Mouse (Mus musculus): ENCODE measurements around the gene Slc6a9.

Gene Slc6a9

DNA sequence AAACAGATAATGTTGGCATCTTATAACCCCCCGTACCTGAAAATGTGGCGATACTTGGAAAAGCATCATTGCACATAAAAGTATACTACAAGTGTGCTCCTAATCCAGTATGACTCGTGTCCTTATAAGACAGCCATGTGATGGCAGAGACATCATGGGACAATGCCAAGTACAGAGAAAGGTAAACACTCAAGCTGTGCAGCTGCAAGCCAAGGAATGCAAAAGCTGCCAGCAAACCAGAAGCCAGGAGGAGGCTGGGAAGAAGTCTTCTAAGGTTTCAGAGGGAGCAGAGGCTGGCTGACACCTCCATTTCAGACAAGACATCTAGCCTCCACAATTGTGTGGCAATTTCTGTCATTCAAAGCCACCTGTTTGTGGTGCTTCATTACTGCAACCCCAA lies 71.9 kb downstream of the Slc6a9 start:
- in situ Hi-C loops (cut with MboI; ENCODE audit: low sequenced_read_pairs) = no loop called here

DNA sequence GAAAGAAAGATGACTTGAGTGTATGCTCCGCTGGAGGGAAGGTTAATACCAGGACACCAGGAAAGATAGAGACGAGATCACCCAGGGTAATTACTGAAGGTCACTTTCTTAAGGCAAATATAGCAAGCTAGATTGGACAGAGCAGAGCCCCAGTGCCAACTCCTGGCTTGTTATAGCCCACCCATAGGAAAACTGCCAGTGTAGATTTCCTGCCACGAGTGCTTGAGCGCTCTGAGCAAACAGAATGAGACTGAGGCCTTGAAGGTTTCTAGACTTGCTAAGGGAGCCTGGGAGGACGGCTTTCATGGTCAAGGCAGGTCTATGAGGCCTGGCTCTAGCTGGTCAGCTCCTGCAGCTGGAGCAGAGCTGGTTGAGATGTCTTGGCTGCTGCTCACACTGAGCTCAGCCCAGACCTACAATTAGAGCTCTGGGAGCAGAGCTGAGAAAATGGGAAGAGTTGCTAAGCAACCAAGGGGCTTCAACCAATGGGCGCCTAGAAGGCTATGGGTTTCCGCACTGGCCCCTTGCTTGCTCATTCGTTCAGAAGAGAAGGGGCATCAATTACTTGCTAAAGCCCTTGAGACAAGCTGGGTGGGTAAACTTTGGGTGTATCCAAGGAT lies 74.6 kb downstream of the Slc6a9 start:
- in situ Hi-C loops (cut with MboI; ENCODE audit: low sequenced_read_pairs) = no loop called here

- in situ Hi-C loops (cut with MboI; ENCODE audit: low sequenced_read_pairs) = no loop called here
Observed at GRCm38 (mm10) chr4:117912131-117912561, 77.8 kb downstream of the Slc6a9 start.

DNA sequence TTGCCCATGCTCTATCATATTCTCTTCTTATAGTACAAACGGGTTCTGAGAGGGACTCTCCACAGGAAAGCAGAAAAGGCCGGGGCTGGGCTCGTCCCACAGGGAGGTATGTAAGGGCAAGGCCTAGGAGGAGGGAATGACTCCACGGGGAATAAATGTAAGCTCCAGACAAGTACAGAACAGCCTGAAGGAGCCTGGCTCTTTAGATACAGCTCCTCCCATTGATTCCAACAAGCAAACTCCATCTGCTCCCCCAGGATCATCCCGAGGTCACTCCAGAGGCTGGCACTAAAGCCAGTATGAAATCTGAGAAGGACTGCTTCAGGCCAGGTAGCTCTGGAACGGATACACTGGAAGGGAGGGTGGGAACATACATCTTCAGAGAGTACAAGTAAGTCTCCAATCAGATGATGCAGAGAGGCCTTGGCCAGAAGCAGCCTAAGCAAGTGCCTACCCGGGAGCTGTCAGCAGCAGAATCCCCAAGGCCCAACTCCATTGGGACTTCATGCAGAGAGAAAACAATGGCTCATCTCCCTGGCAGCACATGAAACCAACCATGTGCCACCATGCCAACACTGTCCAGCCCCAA lies 78.5 kb downstream of the Slc6a9 start:
- in situ Hi-C loops (cut with MboI; ENCODE audit: low sequenced_read_pairs) = no loop called here

DNA sequence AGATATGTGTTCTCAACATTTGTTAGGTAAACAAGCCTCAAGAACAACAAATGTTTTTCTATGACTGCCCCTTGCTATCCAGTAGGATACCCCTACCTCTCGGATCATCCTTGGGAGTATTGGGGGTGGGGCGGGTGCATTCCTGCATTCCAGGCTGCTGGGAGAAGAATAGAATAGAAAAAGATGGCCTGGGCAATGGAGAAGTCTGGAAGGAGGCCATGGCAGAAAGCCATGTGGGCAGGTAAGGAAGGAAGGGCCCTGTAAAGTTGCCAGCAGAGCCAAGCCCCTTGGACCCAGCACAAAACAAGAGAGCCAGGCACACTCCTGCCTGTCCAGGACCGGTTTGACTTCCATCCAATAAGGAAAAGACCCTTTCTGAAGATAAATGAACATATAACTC lies 79.1 kb downstream of the Slc6a9 start:
- in situ Hi-C loops (cut with MboI; ENCODE audit: low sequenced_read_pairs) = no loop called here

DNA sequence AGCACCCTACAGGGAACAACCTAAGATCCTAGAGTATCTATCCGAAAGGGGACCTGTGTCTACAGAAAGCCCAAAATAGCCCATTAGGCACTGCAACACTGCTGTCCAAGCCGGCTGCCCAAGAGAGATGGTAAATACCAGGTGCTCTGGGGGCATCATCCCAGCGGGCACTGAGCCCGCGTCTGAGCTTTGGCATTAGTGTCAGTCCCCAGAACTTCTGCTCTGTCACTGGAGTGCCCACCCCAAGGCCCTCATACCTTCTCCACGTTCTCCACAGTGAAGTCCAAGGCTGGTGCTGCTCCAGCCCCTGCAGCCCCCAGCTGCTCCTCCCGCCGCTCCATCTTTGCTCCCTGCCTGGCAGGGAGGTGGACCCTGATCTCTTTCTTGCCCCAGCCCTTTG lies 79.7 kb downstream of the Slc6a9 start:
- in situ Hi-C loops (cut with MboI; ENCODE audit: low sequenced_read_pairs) = no loop called here

DNA sequence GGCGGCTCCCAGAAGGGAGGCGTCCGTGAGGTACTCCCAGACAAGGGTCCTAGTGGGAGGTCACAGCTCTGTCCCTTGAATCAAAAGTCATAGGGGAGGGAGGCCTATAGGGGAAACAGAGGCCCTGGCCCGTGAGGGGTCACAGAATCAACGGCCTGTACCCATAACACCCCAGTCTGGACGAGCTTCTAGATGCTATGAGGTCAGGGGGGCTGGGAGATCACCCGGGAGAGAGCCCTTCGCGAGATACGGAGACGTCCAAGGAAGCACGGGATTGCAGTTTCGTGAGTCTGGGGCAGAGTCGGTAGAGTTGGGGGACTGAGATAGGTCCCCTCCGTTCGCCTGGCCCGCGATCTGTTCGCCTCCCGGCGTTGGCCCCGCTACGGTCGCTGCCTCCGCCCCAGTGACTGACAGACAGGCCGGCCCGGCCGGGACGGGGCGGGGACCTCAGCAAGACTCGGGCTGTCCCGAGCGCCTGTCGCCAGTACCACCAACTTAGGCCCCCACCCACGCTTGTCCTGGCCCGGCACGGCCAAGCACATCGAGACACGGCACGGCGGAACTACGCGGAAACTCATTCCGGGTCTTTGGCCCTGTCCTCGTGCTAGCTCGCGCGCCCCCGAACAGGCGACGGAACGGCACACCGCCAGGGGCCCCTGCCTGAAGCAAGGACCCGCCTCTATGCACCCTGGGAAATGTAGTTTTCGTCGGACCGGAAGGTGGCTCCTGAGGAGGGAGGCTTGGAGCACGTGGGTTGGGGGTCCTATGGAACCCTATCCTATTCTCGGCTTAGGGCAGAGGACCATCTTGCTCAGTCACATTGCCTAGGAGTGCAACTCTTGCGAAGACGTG lies 80.5 kb downstream of the Slc6a9 start, which contains the start of gene Ipo13:
Gene Ipo13, minus strand, starts transcription at position 409 of the 852 bp plus-strand sequence.
- in situ Hi-C loops (cut with MboI; ENCODE audit: low sequenced_read_pairs) = no loop called here

DNA sequence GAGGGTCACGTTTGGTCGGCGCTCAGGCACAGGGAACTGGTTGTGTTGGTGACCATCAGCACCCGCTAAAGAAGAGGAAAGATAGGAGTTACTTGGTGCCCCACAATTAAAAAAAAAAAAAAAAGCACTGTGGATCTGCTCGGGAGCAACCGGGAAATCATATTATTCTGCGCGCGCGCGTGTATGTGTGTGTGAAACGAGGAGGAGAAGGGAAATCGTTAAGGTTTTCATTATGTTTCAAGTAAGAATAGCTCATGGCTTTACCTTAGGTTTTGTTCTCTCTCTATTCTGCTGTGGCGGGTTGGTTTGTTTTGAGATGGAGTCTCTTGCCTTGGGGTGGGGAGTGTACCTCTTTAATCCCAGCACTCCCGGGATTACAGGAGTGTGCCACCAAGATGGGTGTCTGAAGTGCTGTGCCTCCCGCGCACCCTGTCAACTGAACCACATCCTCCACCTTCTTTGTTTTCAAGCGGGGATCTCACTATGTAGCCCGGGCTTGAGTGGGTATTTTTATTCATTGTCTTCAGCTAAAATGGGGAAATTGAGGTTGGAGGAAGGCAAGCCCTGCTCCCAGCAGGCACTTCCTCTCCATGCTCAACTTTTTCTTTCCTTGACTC lies 81.3 kb downstream of the Slc6a9 start:
- in situ Hi-C loops (cut with MboI; ENCODE audit: low sequenced_read_pairs) = no loop called here

DNA sequence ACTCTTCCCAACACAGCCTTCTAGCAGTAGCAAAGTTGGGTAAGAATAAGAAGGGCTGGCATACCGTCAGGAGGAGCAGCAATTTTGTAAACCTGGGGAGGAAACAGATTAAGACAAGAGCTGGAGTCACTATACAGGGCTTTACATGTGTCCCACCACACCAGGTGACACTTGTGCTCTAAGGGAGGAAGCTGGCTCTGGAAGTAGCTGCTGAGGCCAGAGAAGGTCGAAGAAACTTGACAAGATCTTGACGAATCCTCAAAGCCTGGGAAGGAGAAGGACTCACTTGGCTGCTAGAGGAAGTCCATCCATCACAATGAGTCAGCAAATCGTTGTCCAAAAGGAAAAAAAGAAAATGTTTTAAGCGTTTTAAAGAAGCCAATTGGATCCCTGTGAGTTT lies 82.1 kb downstream of the Slc6a9 start:
- in situ Hi-C loops (cut with MboI; ENCODE audit: low sequenced_read_pairs) = no loop called here

GRCm38 (mm10) chr4:117917402-117917801 lies 83.1 kb downstream of the Slc6a9 start:
- in situ Hi-C loops (cut with MboI; ENCODE audit: low sequenced_read_pairs) = no loop called here

GRCm38 (mm10) chr4:117917847-117918246 lies 83.5 kb downstream of the Slc6a9 start:
- in situ Hi-C loops (cut with MboI; ENCODE audit: low sequenced_read_pairs) = no loop called here

- in situ Hi-C loops (cut with MboI; ENCODE audit: low sequenced_read_pairs) = no loop called here
Observed at GRCm38 (mm10) chr4:117918261-117918660, 84.0 kb downstream of the Slc6a9 start.

GRCm38 (mm10) chr4:117918762-117919161 lies 84.5 kb downstream of the Slc6a9 start:
- in situ Hi-C loops (cut with MboI; ENCODE audit: low sequenced_read_pairs) = no loop called here

GRCm38 (mm10) chr4:117921358-117921757 lies 87.1 kb downstream of the Slc6a9 start:
- in situ Hi-C loops (cut with MboI; ENCODE audit: low sequenced_read_pairs) = no loop called here

- in situ Hi-C loops (cut with MboI; ENCODE audit: low sequenced_read_pairs) = no loop called here
Observed at GRCm38 (mm10) chr4:117923450-117923849, 89.1 kb downstream of the Slc6a9 start.

Measured in CH12F3 (cell line).